Mouse (Mus musculus) liver, adult 2 months (tissue): Measurements from ENCODE around the gene Plscr1. TPM values are rescaled to one million over a fixed set of nuclear protein-coding genes. Genes with fewer than 3 reads are reported as not detected.

Source experiments
- DNase-seq: peaks from one replicate; pipeline ENCODE4 v3.0.0-alpha.2; 2011; ENCODE audit warnings: low read depth, low spot score; ENCODE audit errors: extremely low read depth
- H3K27ac ChIP-seq: fragments of 200-500 bp; replicated peaks from 2 replicates; pipeline ENCODE4 v1.5.1; 2012; ENCODE audit warnings: low read depth, mild to moderate bottlenecking, control low read depth, inconsistent platforms, low read length; ENCODE audit not compliant: insufficient read depth
- H3K27me3 ChIP-seq: fragments of 200-500 bp; 2 replicates; pipeline ENCODE4 v1.6.1; 2012; ENCODE audit warnings: mild to moderate bottlenecking, moderate library complexity, low read length, inconsistent platforms; ENCODE audit not compliant: control insufficient read depth, insufficient read depth
- H3K36me3 ChIP-seq: fragments of 200-500 bp; 2 replicates; pipeline ENCODE4 v1.6.1; 2012; ENCODE audit warnings: low read length, inconsistent platforms; ENCODE audit not compliant: control insufficient read depth, insufficient read depth
- H3K4me1 ChIP-seq: fragments of 200-500 bp; 2 replicates; pipeline ENCODE4 v1.6.1; 2011; ENCODE audit warnings: low read length; ENCODE audit not compliant: control insufficient read depth, insufficient read depth
- H3K4me3 ChIP-seq: fragments of 200-500 bp; 2 replicates; pipeline ENCODE4 v1.5.1; 2011; ENCODE audit warnings: low read depth, mild to moderate bottlenecking, control low read depth, low read length, moderate library complexity; ENCODE audit not compliant: insufficient read depth
- H3K79me2 ChIP-seq: fragments of 200-500 bp; 2 replicates; pipeline ENCODE4 v1.6.1; 2012; ENCODE audit warnings: inconsistent platforms, mild to moderate bottlenecking, low read length, moderate library complexity; ENCODE audit not compliant: control insufficient read depth, insufficient read depth
- H3K9ac ChIP-seq: fragments of 200-500 bp; 2 replicates; pipeline ENCODE4 v1.6.1; 2012; ENCODE audit warnings: low read depth, mild to moderate bottlenecking, control low read depth, inconsistent platforms, low read length
- CTCF ChIP-seq: fragments of 200-500 bp; IDR thresholded peaks from 2 replicates; pipeline ENCODE4 v1.5.1; 2011; ENCODE audit warnings: low read depth, low read length, control low read depth
- POLR2A ChIP-seq: fragments of 200-500 bp; IDR thresholded peaks from 2 replicates; pipeline ENCODE4 v1.6.1; 2011; ENCODE audit warnings: low read length, control low read depth; ENCODE audit not compliant: insufficient read depth; ENCODE audit errors: extremely low read depth
- whole genome bisulfite sequencing: fragments of 180-500 bp; shearing (Covaris S2); methylation state at CpG from one replicate; pipeline ENCODE4 v1.1.7; 2018; 5-methylcytosine and 5-hydroxymethylcytosine counted together
- polyA plus RNA-seq: library from polyadenylated mRNA; depleted of rRNA; stranded (reverse); fragments of >200 nt; gene quantifications from 2 replicates; pipeline ENCODE4 v1.2.3, GENCODE M21; 2012
- total RNA-seq: library from RNA; depleted of rRNA; stranded (reverse); fragments of >200 nt; gene quantifications from 2 replicates; pipeline ENCODE4 v1.2.3, GENCODE M21; 2014

Gene Plscr1
- total and polyA plus RNA-seq, 2 experiments: 9.9 to 18.3 TPM

DNA sequence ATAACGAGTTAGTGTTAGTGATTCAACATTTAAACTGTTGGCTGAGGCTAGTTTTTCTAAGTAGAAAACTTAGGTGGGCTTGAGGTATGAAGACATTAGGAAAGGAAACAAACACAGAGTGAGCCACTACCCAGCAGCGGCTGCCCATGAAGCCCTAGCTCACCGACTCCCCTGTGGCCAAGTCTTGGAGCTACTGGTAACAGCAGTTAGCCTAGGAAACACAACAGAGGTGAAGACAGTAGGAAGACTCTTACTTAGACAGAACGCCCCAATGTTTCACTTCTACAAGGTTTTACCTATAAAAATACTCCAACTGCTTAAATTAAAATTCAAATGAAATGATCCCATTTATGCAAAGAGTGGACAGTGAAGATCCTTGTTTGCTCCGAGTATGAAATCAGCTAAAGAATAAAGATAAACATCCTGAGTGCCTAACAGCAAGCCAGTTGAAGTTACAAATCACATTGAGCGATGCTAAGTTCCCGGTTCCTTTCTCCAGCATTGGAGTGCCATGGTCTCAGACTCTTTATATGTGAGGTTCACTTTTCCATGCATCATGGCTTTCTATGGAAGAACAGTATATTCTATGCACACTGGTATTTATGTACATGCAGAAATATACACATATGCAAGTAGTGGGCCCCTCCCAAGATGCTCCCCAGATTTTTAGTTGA lies 640 bp upstream of the Plscr1 start:
- Histone ChIP-seq H3K79me2 (no peaks in the 10 kb centered on the region; the same call in 1 of the 2 replicates), H3K27ac (no peak overlapping the region; the same call in 1 of the 2 replicates), H3K9ac (no peak overlapping the region), H3K4me1 (peaks cover 9% of the 10 kb centered on the region; the same call in 1 of the 2 replicates), H3K36me3 (0 out of 2 replicates have a peak, but pooled peaks cover 1% of the 10 kb centered on the region), H3K27me3 (no peaks in the 10 kb centered on the region), H3K4me3 (0 out of 2 replicates have a peak overlapping the region, but pooled peaks have one; percentile 27)
- TF ChIP-seq POLR2A (no peak), CTCF (no peak)
- 80% methylated on average over 7 of the region's 7 CpGs for WGBS
- DNase-seq: no peak

DNA sequence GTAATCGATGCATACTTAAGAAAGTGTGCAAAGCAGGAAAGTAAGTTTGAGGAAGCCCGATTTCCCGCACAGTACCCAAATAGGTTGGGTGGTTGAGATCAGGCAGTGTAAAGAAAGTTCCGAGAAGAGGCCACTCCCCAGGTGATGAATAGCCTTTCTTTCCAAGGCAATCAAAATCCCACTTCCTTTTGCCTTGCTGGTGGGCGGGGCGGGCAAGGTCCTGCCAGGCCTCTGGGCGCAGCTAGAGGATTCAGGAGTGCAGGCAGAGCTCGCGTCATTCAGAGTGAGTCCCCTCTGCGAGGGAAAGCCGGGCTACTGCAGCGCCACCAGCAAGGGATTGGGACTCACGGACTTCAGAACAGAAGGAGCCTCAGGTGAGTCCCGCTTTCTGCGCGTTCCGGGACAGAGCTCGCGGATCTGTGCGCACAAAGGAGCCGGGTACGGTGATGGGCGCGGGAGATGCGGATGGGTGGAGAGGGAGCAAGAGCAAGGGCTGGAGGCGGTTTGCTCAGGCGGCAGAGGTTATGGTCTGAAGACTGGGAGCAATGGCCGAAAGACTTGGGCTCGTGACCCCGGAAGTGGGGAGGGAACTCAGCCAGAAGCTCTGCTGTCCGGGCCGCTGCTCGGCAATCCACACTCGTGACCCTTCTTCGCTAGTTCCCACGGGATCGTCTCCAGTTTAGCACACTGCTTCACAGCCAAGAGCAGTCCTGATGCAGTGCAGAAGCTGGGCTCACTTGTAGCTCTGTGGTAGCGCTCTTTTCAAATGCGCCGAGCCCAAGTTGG lies 630 bp downstream of the Plscr1 start:
- Histone ChIP-seq H3K9ac (peak overlapping the region; percentile 83), H3K4me3 (peak overlapping the region; percentile 86), H3K36me3 (peaks cover 1% of the 10 kb centered on the region; the same call in 1 of the 2 replicates), H3K27me3 (no peaks in the 10 kb centered on the region), H3K79me2 (no peaks in the 10 kb centered on the region; the same call in 1 of the 2 replicates), H3K4me1 (peaks cover 9% of the 10 kb centered on the region; the same call in 1 of the 2 replicates), H3K27ac (peak overlapping the region; percentile 91)
- TF ChIP-seq CTCF (0 out of 2 replicates have a peak, but pooled peaks have one; percentile 2), POLR2A (peak; percentile 42; the same call in 1 of the 2 replicates)
- DNase-seq: peak; percentile 91
- under 1% methylated on average over 40 of the region's 40 CpGs for WGBS

DNA sequence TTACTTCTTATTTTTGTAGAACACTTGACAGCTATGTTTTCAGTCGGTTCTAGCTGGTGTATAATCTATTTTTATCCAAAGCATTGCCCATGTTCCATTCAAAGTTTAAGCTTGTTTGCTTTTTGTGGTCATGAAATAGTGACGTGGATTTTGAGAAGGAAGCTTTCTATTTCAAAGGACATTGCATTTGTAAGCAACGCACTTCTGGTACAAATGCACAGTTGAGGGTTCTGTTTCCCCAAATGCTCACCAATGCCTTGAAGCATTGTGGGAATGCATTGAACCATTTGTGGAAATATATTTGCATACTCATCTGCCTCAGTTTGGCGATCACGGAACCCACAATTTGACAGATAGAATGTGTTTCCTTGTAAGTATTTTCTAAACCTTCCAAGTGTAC lies 3.2 kb downstream of the Plscr1 start:
- peaks cover 1% of the 10 kb centered on the region; the same call in 1 of the 2 replicates for H3K36me3 ChIP-seq
- H3K9ac ChIP-seq: no peak overlapping the region
- H3K79me2 ChIP-seq: no peaks in the 10 kb centered on the region; the same call in 1 of the 2 replicates
- 66% methylated on average over 5 of the region's 5 CpGs for WGBS
- H3K4me3 ChIP-seq: no peak overlapping the region
- DNase-seq: no peak
- H3K4me1 ChIP-seq: peaks cover 9% of the 10 kb centered on the region; the same call in 1 of the 2 replicates
- TF ChIP-seq CTCF: no peak
- TF ChIP-seq POLR2A: no peak
- H3K27ac ChIP-seq: no peak overlapping the region
- H3K27me3 ChIP-seq: no peaks in the 10 kb centered on the region

DNA sequence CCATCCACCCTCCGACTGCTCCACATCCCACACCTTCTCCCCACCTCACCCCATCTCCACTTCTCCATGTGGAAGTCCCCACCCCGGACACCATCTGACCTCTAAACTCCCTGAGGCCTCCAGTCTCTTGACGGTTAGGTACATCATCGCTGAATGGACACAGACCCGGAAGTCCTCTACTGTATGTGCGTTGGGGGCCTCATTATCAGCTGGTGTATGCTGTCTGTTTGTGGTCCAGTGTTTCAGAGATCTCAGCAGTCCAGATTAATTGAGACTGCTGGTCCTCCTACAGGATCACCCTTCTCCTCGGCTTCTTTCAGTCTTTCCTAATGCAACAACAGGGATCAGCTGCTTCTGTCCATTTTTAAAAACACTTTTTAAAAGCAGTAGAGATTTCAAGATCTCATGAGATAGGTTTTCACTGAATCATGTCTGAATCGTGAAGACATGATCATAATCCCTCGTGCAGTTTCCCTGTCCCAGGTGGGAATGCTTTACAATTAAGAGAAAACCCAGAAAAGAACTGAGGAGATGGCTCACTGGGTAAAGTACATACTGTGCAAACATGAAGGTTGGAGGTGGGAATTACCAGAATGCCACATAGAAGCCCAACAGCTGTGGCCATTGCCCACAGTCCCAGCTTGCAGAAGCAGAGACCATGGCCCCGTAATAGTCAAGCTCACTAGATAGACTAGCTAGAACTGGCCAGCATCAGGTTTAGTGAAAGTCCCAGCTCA lies 4.2 kb downstream of the Plscr1 start:
- peaks cover 1% of the 10 kb centered on the region; the same call in 1 of the 2 replicates for H3K36me3 ChIP-seq
- no peaks in the 10 kb centered on the region for H3K27me3 ChIP-seq
- no peak overlapping the region for H3K27ac ChIP-seq
- WGBS: 75% methylated on average over 10 of the region's 10 CpGs
- no peaks in the 10 kb centered on the region; the same call in 1 of the 2 replicates for H3K79me2 ChIP-seq
- H3K4me1 ChIP-seq: peaks cover 6% of the 10 kb centered on the region; the same call in 1 of the 2 replicates
- TF ChIP-seq CTCF: no peak
- no peak for TF ChIP-seq POLR2A
- H3K4me3 ChIP-seq: no peak overlapping the region
- no peak for DNase-seq
- no peak overlapping the region for H3K9ac ChIP-seq

DNA sequence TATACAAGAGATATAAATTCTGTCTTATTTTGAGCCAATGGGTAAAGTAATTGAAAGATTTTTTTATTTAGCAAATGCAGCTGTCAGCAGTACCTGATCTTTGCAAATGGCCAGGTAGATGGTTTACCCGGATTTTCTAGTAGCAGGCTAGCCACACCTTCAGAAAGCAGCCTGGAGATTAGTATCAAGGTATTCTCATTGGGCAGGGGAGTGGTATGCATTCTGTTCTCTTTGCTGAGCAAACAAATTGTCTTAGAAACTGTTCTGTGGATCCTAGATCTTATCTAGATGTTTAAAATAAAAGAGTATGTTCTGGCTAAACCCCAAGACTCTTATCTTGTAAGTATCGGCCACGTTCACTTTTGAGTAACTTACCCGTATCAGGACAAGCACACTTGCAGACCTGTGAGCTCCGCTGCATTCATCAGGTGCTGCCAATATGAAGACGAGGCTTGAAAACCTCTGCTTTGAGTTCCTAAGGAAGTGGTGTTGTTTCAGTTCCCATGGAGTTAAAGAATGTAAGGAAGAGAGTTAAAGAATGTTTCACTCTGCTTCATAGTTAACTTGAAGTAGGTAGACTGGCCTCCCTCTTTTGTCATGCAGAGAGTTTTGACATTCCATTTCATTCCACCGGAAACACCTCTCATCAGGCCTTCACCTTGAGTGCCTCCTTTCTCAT lies 11.1 kb downstream of the Plscr1 start:
- Histone ChIP-seq H3K4me1 (no peaks in the 10 kb centered on the region; the same call in 1 of the 2 replicates), H3K27me3 (no peaks in the 10 kb centered on the region), H3K36me3 (peaks cover 27% of the 10 kb centered on the region), H3K27ac (no peak overlapping the region), H3K4me3 (no peak overlapping the region), H3K9ac (no peak overlapping the region), H3K79me2 (no peaks in the 10 kb centered on the region)
- no peak for DNase-seq
- TF ChIP-seq POLR2A: no peak
- no peak for TF ChIP-seq CTCF
- WGBS: 83% methylated on average over 7 of the region's 7 CpGs
